Mouse (Mus musculus): ENCODE data around the gene Gal3st3.

Gal3st3 gene

DNA sequence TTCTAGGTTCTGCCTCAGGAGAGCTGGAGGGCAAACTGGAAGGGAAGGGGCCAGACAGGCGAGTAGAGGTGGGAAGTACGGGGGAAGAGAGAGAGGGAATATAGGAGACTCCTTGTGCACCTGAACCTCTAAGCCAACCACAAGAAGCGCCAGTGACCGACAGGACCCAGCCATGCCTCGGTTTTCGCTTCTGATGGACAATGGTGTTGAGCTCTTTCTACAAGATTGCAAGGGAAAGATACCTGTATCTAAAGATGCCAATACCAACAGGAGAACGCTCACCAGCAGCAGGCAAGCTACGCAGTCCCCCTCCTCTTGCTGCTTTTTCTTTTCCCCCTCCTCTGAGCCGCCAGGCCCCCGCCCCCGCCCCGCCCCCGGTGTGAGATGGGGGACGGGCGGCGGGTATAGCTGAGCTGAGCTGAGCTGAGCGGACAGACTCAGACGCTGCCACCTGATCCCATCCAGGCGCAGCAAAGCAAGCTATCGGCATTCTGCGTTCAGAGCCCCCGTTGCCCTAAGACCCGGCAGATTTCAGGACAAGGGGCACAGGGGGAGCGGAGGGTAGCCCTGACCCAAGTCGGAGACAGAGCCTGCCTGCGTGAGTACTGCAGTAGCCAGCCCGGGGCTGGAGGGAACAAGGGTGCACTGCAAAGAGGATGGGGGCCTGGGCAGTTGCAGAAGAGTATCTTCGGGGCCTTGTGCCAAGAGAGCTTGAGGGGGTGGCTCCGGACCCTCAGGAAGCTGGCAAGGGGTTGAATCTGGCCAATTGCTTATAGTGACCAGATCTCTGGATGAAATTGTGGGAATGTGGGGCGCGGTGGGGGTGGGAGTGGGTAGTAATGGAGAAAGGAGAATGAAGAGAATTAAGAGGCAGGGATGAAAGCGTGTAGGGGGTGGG is at the start of gene Gal3st3:
Gal3st3 (plus strand) TSS at position 429 of the 898 bp plus-strand sequence.
- DNase-seq: no peak

GRCm38 (mm10) chr19:5257140-5257539 is 41.0 kb upstream of the Gal3st3 start:
- DNase-seq: no peak

DNA sequence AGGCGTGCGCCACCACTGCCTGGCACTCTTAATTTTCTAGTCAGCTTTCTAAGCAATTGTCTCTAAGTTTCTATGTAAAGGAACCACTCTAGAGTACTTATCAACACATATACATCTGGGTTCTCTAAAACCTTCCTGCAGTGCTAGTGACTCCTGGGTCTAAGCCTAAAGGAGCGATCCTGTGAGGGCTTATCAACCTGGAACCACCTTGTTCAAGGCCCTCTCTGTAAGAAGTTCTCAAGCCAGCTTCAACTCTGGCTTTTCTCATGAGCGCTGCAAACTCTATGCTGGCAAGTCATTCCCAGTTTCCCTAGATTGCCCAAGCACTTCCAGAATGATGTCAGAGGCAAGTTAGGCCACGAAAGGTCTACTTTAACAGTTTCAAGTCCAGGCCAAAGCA is 31.1 kb upstream of the Gal3st3 start:
- DNase-seq: no peak

GRCm38 (mm10) chr19:5268017-5268416 is 30.1 kb upstream of the Gal3st3 start:
- DNase-seq: no peak

GRCm38 (mm10) chr19:5268875-5269274 is 29.3 kb upstream of the Gal3st3 start:
- DNase-seq: no peak

GRCm38 (mm10) chr19:5269392-5269791 is 28.7 kb upstream of the Gal3st3 start:
- no peak for DNase-seq

DNA sequence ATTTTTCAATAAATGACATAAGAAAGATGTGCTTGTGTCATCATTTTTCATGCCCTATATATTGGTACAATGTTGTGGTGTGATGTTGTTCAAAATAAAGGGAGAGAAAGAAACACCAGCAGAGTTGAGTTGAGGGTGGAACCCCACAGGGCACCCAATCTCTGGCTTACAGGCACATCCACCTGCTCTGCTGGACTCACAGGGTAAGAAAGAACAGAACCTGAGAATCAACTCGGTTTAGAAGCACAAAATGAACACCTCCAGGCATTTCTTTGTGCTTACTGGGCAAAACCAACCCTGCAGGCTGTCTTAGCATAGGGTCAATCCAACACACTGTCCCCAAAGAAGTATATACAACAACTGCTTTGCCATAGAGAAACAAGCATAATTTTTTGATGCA is 26.7 kb upstream of the Gal3st3 start:
- DNase-seq: no peak

- peak; percentile 24 for DNase-seq
These were observed 25.8 kb upstream of the Gal3st3 start for GRCm38 (mm10) chr19:5272326-5272795.

- peak; percentile 81 for DNase-seq
These were observed 25.1 kb upstream of the Gal3st3 start, which contains the start of gene Pacs1 for GRCm38 (mm10) chr19:5272801-5273733. Pacs1 (minus strand) TSS chr19:5273119.

DNA sequence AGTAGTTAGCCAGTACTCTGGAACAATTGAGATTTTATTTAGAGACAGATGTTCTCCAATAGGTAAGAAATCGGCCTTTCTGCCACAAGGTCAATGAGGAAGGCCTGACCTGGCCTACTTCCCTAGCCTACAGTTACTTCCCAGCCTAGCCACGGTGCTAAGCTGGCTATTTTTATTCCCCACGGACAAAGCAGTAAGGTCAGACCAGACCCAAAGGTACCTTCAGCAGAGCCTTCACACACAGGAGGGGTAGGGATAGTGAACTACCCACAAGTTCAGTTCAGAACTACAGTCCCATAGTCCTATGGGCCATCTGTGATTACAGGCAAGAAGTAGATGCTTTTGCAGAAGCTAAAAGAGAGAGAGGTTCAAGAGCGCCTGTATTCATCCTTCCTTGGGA is 24.2 kb upstream of the Gal3st3 start:
- DNase-seq: peak; percentile 28

DNA sequence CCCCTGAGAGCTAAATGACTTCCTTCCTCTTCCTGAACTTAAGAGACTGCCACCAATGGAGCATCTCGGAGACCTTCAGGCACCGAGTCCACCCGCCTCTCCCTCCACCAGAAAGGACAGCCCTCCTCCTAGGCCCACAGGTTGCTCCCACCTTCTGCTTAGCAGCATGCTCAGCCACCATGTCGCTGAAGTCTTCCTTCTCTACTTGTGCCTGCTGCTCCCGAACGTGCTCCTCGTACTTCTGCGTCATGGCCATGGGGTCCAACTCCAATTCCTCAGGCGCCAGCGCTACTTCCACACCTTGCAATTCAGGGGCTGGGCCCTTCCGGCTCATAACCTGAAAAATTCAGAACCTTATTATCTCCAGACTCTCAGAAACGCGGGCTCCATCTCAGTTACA is 23.5 kb upstream of the Gal3st3 start:
- no peak for DNase-seq

DNA sequence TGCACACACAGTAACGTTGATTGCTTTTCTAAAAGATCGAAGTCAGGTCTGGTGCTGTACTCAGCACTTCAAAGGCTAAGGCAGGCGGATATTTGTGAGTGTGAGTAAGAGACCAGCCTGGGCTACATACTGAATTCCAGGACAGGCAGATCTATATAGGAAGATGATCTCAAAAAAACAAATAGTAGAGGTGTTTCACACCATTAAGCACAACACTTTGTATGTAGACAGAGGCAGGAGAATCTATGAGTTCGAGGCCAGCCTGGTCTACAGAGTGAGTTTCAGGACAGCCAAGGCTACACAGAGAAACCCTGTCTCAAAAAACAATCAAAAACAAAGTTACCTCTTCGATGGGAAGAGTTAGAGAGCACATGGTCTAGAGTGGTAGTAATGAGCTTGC is 22.4 kb upstream of the Gal3st3 start:
- no peak for DNase-seq

DNA sequence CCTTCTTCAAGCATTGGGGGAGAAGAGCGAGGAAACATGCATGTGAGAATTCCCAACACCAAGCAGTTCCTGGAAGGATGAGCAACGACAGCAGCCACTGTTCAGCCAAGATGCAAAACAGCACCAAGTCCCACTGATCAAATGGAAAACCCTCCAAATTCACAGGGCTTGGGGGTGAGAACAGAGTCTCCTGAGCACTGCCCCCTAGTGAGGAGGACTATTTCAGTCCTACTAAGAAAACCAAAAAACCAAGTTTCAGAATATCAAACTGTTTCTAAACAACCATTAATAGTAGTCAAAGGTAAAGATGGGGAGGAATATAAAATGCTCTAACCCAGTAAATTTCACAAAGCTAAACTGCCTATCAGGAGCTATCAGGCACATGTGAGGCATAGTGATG is 21.6 kb upstream of the Gal3st3 start:
- no peak for DNase-seq

GRCm38 (mm10) chr19:5277140-5277539 is 21.0 kb upstream of the Gal3st3 start:
- DNase-seq: no peak

- DNase-seq: no peak
These were observed 19.8 kb upstream of the Gal3st3 start for GRCm38 (mm10) chr19:5278381-5278780.

GRCm38 (mm10) chr19:5294972-5295735 is 3.0 kb upstream of the Gal3st3 start, which contains the start of gene Sf3b2:
Sf3b2 (minus strand) TSS chr19:5295455.
- DNase-seq: peak; percentile 99

DNA sequence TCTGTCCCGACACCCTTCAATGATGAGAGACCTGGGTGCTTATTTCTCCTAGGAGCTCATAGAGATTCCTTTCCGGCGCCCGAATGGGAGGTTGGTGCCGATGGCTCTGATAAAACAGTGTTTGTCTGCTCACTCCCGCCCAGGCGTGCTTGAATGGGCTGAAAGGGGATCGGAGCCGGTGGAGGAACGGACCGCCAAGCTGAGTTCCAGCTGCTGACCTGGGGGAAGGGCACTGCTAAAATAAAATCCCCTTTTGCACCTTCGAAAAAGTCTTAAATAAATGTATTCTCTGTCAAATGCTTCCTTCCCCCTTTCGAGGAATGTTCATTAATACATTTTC is 2.4 kb upstream of the Gal3st3 start:
- no peak for DNase-seq

GRCm38 (mm10) chr19:5296630-5297029 is 1.5 kb upstream of the Gal3st3 start:
- no peak for DNase-seq

GRCm38 (mm10) chr19:5300588-5300987 is 2.5 kb downstream of the Gal3st3 start:
- no peak for DNase-seq

- DNase-seq: peak; percentile 49
These were observed 4.3 kb downstream of the Gal3st3 start for GRCm38 (mm10) chr19:5302455-5302854.

GRCm38 (mm10) chr19:5306279-5306678 is 8.1 kb downstream of the Gal3st3 start:
- DNase-seq: no peak

DNA sequence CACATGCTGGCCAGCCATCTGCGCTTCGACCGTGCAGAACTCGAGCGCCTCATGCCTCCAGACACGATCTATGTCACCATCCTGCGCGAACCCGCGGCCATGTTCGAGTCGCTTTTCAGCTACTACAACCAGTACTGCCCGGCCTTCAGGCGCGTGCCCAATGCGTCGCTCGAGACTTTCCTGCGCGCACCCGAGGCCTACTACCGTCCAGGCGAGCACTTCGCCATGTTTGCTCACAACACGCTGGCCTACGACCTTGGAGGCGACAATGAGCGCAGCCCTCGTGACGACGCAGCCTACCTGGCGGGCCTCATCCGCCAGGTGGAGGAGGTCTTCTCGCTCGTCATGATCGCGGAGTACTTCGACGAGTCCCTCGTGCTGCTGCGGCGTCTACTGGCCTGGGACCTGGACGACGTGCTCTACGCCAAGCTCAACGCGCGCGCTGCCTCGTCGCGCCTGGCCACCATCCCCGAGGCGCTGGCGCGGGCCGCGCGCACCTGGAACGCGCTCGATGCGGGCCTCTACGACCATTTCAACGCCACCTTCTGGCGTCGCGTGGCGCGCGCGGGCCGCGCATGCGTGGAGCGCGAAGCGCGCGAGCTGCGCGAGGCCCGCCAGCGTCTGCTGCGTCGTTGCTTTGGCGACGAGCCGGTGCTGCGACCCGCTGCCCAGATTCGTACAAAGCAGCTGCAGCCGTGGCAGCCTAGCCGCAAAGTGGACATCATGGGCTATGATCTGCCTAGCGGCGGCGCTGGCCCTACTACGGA is 9.0 kb downstream of the Gal3st3 start:
- no peak for DNase-seq
